Mouse (Mus musculus) left cerebral cortex, postnatal 14 days (tissue): ENCODE data around the gene Ano10. TPM values are rescaled to one million over a fixed set of nuclear protein-coding genes. Genes with fewer than 3 reads are reported as not detected.

Experiments used
- DNase-seq, 2 experiments: peaks; one replicate each; pipeline ENCODE4 v3.0.0; 2021 to 2022; ENCODE audit warnings: low spot score in 2 of 2, mixed read lengths in 1 of 2
- intact Hi-C: fragments of 180-260 bp; cut with DNase I; formaldehyde crosslinking; loops from one replicate; pipeline ENCODE4 v1.15.1; 2025
- total RNA-seq, 2 experiments: library from RNA; stranded (reverse); gene quantifications; 2 replicates each; pipeline ENCODE4 v1.2.3; 2021

Ano10 gene
- total RNA-seq, 2 experiments from 2014 or later, result 28.5 to 34.2 TPM

DNA sequence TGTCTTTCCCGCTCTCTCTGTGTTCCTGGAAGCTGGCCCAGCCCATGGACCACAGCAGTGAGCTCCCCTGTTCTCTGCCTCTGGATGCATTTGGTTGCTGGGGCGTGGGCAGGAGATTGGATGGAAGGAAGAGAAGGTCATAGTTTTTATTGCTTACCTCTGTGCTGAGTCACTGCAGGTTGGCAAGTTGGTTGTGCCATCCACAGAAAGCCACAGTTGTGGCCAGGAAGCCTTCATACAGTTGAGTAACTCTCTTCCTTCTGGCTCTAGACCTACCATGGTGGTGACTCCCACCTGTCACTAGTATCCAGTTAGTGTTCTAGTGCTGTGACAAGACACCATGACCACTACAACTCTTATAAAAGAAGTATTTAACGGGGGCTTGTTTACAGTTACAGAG, 11.1 kb upstream of the Ano10 start:
- no peak for DNase-seq
- intact Hi-C loops, result loop anchor here (5.0 kb wide), 1 partner anchor 33 kb away; no protein-coding TSS in a partner anchor

GRCm38 (mm10) chr9:122296169-122296568, 1.9 kb upstream of the Ano10 start:
- intact Hi-C loops, result no loop called here
- no peak for DNase-seq

DNA sequence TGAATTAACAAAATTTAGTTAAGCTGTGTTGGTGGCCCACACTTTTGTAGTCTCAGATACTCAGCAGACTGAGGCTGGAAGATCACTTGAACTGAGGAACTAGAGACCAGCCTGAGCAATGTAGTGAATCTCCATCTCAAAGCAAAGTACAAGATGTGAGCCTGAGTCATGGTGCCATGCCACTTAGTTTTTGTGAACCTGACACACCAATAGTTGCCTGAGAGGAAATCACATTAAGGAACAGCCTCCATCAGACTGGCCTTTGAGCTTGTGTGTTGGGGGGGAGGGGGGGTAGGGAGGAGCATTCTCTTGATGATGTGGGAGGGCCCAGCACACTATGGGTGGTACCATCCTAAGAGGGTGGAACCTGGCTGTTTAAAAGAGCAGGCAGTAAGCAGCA, 1.2 kb upstream of the Ano10 start:
- intact Hi-C loops, result no loop called here
- DNase-seq, result no peak

DNA sequence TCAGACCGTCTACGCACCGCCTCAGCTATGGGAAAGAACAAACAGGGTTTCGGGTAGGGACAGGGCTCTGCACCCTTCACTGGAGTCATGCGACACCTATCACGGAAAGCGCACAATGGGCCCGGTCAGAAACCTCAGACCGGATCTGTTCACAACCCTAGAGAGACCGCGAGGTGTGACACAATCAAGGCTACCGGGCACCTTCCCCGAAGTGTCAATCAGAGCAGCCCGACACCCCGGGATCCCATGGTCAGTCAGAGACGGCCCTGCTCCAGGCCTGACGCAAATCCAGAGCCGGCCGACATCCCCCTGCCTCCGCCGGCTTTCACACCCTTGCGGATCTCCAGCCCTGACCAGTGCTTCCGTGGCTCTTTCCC, 370 bp downstream of the Ano10 start:
- intact Hi-C loops, result no loop called here
- DNase-seq, result peak in 1 of 2 experiments; percentile 20

DNA sequence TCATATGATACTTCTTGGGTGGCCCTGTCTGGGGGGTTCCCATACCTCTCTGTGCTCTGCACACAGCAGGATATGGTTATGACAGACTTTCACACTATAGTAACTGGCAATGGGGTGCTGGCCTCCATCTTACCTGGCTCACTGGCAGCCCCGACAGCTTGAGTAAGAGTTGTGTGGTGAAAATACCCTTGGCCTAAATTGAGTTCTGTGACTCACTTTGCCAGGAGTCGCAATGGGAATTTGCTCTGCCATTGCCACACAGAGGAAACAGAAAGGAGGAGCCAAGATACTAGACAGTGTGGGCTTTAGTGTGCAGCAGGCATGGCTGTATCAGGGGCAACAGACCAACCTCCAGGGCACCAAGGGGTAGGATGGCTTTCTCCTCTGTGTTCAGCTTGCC, 4.0 kb downstream of the Ano10 start:
- intact Hi-C loops, result no loop called here
- DNase-seq, result no peak

DNA sequence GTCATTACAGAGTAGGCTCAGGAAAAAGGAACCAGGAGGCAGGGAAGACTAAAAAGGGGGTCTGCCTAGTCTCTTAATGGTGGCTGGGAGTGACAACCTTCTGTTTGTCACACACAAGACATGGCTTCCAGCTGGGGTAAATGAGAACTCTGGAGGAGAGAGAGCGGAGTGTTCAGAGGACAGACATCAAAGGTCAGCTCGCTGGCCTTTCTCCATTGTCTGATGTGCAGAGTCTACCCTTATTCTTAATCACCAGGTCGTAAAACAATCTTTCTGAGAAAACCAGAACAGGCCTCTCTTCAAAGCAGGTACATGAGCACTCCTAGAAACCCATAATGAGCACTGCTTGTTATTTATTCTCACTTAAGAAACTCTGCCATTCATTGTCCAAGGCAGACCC, 5.8 kb downstream of the Ano10 start:
- DNase-seq, result no peak
- intact Hi-C loops, result no loop called here

DNA sequence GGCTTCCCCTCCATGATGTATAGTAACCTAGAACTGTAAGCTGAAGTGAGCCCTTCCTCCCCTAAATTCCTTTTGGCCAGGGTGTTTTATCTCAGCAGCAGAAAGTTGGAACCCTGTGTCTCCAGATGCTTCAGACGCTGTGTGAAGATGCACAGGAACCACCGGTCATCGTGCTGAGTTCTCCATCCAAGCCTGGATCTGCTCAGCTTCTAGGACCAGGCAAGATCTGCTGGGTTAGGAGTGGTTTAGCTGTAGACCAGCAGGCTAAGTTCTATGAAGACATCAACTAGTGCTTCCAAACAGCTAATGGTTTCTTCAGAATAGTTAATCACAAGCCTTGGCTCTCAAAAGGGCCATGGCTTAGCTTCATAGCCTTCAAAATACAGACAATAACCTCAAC, 6.7 kb downstream of the Ano10 start:
- DNase-seq, result no peak

GRCm38 (mm10) chr9:122285833-122286310, 8.4 kb downstream of the Ano10 start:
- DNase-seq, result no peak
- intact Hi-C loops, result no loop called here

More for the DNA sequence above, 6.7 kb downstream of the Ano10 start:
- intact Hi-C loops, result no loop called here

GRCm38 (mm10) chr9:122285146-122285832, 8.9 kb downstream of the Ano10 start:
- intact Hi-C loops, result no loop called here
- DNase-seq, result no peak

- intact Hi-C loops, result no loop called here
- DNase-seq, result no peak
Observed at GRCm38 (mm10) chr9:122284696-122285095, 9.5 kb downstream of the Ano10 start.

- no peak for DNase-seq
- intact Hi-C loops, result no loop called here
Observed at GRCm38 (mm10) chr9:122281004-122281403, 13.2 kb downstream of the Ano10 start.

- DNase-seq, result no peak
- intact Hi-C loops, result no loop called here
Observed at GRCm38 (mm10) chr9:122276665-122277064, 17.6 kb downstream of the Ano10 start.

DNA sequence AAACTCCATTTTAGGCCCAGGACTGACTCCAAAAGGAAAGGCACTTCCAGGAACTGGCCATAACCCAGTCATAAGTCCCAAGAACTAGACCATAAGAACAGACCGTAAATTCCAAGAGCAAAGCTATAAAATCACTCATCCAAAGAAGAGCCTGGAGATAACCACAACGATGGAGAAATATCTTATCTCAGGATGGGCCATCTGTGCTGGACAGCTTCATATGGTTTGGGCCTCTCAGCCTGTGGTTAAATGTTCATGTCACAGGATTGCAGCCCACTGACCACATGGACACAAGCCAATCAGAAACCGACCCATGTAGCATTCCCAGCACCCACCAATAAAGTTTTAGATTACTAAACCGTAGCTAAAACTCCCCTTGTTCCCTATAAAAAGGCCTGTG, 18.1 kb downstream of the Ano10 start:
- intact Hi-C loops, result no loop called here
- no peak for DNase-seq

DNA sequence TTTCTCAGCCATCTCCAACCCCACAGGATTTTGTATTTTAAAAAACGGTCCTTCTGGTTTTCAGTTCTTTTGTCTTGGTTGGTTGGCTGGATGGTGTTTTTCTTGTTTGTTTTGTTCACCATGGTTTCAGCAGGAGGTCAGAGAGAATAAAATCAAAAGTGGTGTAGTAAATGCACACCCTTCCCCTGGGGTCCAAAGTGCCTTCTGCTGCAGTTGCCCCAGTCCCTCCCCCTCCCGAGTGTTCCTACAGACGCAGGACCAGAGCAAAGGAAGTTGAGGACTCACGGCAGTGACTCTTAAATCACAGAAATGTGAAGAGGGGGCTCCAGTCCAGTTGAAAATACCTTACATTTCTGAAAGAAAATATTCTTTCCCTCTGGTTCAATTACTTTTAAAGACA, 19.9 kb downstream of the Ano10 start:
- no peak for DNase-seq
- intact Hi-C loops, result loop anchor here (5.0 kb wide), 1 partner anchor 33 kb away; no protein-coding TSS in a partner anchor

- peak; percentile 42 for DNase-seq
- intact Hi-C loops, result loop anchor here (5.0 kb wide), 1 partner anchor 33 kb away; no protein-coding TSS in a partner anchor
Observed at GRCm38 (mm10) chr9:122273879-122274278, 20.3 kb downstream of the Ano10 start.

- intact Hi-C loops, result loop anchor here (5.0 kb wide), 1 partner anchor 35 kb away; no protein-coding TSS in a partner anchor
- no peak for DNase-seq
Observed at GRCm38 (mm10) chr9:122271866-122272265, 22.4 kb downstream of the Ano10 start.

DNA sequence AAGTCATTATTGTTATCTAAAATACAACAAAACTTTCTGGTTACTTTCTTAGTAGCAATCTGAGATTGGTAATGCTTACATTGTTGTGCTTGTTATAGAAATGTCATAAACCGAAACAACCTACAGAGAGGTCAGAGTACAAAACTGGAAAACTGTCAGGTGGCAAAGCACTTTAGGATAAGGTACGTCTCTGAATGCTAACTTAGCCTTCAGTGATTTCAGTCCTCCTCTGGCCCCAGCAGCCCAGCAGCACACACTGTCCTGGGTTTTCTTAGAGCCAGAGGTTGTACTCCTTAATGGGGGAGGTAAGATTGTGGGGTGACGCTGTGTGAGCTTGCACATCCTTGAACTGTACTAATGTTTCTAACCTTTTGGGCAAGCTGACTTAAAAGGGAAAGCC, 22.9 kb downstream of the Ano10 start:
- intact Hi-C loops, result loop anchor here (5.0 kb wide), 1 partner anchor 36 kb away; no protein-coding TSS in a partner anchor

DNA sequence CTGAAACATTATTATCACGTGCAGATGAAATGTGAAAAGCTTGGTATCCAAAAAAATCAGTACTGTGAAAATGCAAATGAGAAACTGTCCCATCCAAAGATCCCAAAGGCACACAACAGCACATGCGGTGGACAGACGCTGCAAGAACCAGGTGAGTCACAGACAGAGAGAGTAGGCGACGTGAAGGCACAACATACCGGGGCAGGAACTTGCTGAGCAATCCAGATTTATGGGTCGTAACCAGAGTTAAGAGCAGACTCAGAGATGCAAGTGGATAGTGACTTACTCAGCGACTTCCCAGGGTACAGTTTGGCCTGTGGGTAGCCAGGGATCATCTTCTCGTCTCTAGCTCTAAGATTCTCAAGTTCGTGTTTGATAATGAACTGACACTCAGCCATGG, 23.3 kb downstream of the Ano10 start:
- intact Hi-C loops, result loop anchor here (5.0 kb wide), 1 partner anchor 36 kb away; no protein-coding TSS in a partner anchor
- no peak for DNase-seq

More for the DNA sequence above, 22.9 kb downstream of the Ano10 start:
- DNase-seq, result no peak

DNA sequence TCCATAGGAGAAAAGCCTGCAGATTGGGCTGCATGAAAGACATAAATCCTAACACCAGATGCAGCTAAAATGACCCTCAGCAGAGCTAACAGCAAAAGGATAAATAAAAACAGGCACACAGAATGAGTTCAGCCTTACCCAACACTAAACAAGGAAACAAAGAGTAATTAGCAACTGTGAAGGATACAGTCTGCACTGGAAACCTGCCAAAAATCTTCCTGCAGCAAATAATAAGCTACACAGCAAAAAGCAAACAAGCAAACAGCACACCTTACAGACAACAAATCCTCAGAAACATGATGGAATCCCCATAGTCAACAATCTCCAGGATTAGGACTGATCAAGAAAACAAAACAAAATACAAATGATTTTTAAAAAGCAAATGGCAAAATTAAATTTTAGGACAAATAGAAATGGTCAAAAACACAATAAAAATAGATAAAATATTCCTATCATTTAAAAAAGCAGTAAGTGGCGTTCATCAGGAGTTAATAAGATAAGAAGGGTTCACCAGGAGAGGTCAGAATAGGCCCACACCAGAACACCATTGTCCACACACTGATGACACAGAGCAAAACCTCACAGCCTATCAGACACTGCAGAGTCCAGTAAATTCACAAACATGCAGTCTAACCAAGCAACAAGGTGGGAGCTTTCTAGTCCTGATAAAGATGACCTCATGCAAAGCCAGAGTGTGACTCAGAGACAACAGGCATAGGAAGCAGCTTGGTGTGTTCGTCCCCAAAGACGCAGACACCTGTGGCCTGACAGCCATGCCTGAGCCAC, 24.8 kb downstream of the Ano10 start:
- intact Hi-C loops, result loop anchor here (5.0 kb wide), 1 partner anchor 38 kb away; no protein-coding TSS in a partner anchor
- DNase-seq, result no peak

DNA sequence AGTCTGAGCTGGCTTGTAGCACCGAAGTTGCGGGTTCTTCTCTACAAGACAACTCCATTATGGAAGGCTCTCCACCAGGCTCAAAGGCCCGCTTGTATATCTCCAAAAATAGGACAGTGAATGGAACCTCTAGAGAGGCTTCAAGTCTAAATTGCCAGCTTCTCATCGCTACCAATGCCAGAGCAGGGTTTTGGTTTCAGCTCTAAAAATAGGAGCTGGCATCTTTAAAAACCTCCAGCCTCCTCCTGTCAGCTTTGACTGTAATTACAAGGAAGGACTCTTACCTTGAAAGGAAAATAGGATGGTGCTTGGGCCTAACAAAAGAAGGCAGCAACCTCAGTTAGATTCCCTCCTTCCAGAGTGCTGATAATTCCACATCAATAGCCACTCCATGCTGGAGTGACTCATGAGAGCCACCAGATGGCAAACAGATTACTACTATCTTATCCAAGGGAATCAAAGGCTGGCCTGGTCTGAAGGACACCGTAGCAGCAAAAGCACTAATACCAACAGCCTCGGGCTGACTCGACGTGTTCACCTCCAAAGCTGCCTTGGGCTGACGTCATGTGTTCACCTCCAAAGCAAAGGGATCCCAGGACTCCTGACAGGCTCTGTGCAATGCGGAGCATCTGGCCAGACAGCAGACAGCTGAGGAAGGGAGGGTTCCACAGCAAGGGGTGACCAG, 28.6 kb downstream of the Ano10 start:
- intact Hi-C loops, result no loop called here
- no peak for DNase-seq
